Mouse (Mus musculus) CD4-positive, CD25-positive, alpha-beta regulatory T cell, adult 2 months (primary cell): ENCODE data around the gene Sel1l3.

Source experiments
- DNase-seq: peaks from one replicate; pipeline ENCODE4 v3.0.0-alpha.2; 2012; ENCODE audit warnings: low read depth, low spot score

Sel1l3 gene

DNA sequence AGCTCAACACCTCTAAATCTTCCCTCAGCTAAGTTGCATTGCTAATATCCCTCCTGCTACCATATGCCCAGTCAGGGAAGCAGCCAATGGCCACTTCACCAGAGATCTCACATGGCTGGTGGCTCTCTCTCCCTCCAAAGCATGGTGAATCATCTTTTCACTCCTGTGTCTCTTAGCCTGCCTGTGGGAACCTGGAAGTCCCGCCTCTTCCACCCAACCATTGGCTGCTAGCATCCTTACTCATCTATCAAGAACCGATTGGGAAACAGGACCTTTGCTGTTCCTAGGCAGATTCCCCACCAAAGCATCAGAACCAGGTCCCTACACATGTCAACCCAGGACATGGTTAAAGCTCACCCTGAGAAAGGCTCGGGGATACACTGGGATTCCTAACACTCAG, 122.4 kb downstream of the Sel1l3 start:
- DNase-seq: no peak

DNA sequence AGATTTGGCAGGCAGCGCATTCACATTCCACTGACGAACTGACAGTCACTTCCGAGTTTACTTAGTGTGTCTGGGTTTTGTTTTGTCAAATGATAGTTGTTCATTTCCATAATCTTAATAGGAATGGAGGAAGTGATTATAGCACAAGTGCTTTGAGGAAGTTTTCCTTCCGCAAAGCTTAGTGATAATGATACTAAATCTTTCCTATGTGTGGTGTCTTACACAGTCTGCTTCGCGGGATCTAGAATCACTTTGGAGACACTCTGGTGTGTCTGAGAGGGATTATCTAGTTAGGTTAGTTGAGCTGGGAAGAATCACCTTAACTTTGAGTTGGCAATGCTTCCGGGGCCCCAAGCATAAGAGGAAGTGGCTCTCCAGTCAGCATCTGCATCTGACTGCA, 126.3 kb downstream of the Sel1l3 start:
- DNase-seq: no peak

DNA sequence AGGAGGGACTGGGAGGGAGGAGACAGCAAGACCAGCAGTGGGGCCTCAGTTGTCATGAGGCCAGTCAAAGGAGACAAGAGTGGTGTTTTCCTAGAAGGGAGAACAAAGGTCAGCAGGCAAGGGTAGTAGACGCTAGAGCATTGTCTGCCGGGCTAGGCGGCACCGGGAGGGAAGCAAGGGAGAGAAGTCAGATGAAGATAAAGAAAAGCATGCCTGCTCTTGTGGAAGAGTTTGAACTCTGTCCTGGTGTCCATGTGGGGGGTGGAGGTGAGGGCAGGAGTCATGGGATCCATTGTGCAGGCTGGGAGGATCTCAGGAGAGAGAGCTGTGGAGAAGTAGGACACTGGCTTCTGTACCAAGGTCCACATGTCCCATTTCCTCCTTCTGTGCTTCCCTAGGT, 135.3 kb downstream of the Sel1l3 start:
- DNase-seq: no peak

DNA sequence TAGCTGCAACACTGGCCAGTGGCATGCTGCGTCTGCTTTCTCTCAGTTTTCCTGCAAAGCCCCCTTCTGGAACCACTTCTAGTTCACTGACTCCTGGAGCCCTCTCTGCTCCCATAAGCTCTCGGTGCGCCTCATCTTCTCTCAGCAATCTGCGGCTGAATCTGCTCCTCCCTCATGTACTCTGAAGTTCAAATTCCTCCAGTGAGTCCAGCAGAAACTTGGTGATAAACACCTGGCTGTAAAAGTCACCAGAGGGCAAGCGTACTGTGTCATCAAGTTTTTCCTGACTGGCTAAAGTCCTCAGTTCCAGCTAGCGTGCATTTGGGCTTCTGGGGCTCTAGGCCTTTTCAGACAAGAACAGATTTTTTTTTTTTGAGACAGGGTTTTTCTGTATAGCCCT, 139.2 kb downstream of the Sel1l3 start:
- DNase-seq: no peak

DNA sequence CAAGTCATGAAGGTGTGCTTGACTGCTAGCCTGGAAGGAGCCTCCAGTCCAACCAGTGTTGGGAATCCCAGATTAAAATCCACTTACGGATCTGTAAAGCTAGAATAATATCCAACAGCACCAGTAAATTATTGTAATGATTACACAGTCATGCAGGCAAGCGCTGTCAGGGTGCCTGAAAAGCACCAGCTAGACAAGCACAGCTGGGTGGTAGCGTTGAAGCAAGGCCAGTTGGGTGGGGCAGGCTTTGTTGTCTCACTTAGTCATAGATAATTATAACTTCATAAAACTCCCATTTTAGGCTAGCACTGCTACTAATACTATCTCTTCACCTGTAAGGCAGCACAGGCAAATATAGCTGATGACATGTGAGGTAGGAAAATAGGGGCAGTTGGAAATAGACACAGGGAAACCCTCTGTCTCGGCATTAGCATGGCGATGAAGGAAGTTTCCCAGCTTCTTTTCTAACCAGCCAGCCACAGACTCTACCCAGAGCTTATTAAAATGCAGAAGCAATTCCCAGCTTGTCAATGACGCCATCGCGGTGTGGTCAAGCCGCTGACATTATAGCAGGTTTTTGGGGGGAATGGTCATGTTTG, 152.1 kb downstream of the Sel1l3 start:
- no peak for DNase-seq
